Mouse (Mus musculus) thymus, postnatal 14 days (tissue): ENCODE results near the gene Gm9513.

Experiments
- DNase-seq: peaks from one replicate; pipeline ENCODE4 v3.0.0; 2021

The Gm9513 gene

DNA sequence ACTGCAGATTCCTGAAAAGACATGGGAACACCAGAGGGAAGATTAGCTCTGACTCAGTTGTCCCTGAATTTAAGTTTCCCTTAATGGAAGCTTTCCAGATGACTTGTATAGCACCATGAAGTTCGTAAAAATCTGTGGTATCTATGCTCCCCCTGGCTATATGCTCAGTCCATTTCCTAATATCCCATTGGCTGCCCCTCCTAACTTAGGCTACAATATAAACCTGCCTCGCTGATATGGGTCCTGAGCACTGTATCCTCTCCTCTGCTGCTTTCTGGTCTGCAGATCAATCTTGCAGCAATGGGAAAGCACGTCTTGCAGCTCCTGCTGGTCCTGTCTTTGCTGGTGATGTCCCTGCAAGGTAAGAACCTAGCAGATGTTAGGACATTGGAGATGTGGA lies at the start of gene Gm9513:
Gm9513 (plus strand) TSS at position 301 of the 400 bp plus-strand sequence.
- DNase-seq: no peak

- no peak for DNase-seq
These were observed 43.9 kb upstream of the Gm9513 start, which contains the start of gene Gm7257 for GRCm38 (mm10) chr9:36431584-36431983. Gene Gm7257, plus strand, starts transcription at chr9:36431884.

DNA sequence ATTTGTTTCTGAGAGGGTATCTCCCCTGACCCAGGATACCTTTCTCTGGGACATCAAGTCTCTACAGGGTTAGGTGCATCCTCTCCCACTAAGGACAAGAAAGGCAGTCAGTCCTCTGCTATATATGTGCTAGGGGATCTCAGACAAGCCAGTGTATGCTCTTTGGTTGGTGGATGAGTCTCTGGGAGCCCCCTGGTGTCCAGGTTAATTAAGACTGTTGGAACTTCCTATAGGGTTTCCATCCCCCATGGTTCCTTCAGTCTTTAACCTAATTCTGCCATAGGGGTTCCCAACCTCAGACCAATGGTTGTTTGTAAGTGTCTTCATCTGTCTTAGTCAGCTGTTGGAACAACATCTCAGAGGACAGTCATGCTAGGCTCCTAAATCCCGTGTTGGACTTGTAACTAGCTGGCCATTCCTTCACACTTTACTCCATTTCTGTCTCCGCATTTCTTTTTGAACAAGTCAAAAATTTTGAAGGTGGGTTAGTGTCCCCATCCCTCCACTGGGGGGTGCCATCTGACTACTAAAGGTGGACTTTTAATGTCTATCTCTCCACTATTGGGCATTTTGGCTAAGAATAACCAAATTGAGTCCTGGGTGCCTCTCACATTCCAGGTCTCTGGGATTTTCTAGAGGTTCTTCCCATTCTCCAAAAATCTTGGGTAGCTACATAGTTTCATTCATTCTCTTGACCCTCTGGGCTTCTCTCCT lies 40.2 kb upstream of the Gm9513 start:
- DNase-seq: no peak

DNA sequence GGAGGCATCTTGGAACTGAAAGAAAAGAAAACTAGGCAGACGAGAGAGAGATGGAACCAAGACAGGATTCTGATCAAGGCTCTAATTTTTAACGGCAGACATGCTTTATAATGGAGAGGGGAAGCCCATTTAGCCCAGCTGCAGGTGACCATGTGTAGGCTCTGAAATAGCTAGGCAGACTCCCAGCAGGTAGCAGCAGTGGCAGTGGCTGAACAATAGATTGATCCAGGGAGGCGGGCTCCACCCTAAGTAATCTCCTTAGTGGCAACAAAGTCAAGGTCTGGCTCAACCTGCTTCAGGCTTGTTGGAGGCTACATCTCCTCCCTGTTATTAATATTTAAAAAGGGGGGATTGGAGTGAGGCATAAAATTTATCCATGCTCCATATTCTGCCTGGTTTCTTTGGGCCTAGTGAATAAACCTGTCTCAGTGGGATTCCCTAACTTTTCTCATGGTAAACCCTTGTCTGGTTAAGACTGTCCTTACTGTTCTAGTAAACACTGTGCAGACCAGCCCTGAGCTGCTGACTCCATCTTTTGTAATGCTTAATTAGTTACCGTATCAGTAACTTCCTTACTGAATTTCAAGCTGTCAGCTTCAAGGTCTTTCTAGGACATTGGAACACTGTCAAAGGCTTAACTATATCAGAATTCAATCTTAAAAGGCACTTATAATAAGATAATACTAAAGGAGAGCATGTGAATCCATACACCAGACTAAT lies 19.2 kb downstream of the Gm9513 start:
- DNase-seq: no peak

DNA sequence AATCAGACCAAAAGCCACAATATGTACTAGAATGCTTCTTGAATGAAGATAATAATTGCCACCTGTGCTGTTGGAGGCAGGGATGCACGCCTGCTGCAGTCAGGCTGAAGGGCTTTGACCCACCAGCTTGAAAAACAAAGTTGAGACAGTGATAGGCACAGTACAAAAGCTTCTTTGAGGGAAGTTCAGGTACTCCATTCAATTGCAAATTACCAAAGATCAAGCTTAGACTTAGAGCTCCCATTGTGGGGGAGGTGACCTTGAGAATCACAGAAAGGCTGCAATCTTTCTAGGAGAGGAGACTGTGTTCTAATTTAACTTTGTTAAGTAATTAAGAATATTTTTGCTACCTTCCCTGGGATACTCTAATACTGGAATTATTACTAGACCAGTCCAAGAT lies 20.4 kb downstream of the Gm9513 start:
- no peak for DNase-seq

DNA sequence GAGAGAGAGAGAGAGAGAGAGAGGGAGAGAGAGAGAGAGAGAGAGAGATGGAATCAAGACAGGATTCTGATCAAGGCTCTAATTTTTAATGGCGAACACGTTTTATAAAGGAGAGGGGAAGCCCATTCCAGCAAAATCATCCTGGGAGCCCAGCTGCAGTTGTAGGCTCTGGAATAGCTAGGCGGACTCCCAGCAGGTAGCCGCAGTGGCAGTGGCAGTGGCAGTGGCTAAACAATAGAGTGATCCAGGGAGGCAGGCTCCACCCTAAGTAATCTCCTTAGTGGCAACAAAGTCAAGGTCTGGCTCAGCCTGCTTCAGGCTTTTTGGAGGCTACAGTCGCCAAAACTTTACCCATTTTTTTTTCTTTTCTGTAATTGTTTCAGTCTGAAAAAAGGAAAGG lies 28.8 kb downstream of the Gm9513 start:
- DNase-seq: no peak
